Mouse (Mus musculus): ENCODE data around the gene Cox15.
A peak's percentile ranks its signal among the peaks of the same experiment; 100 is the strongest.

Gene Cox15

GRCm38 (mm10) chr19:43752489-43753225, at the start of gene Cox15, which contains the start of gene Cutc:
TSS of gene Cox15 (minus strand) at chr19:43753000.
TSS of gene Cutc (plus strand) at chr19:43752996.
- DNase-seq (ENCODE audit: low read depth, low spot score) = peak; percentile 96

DNA sequence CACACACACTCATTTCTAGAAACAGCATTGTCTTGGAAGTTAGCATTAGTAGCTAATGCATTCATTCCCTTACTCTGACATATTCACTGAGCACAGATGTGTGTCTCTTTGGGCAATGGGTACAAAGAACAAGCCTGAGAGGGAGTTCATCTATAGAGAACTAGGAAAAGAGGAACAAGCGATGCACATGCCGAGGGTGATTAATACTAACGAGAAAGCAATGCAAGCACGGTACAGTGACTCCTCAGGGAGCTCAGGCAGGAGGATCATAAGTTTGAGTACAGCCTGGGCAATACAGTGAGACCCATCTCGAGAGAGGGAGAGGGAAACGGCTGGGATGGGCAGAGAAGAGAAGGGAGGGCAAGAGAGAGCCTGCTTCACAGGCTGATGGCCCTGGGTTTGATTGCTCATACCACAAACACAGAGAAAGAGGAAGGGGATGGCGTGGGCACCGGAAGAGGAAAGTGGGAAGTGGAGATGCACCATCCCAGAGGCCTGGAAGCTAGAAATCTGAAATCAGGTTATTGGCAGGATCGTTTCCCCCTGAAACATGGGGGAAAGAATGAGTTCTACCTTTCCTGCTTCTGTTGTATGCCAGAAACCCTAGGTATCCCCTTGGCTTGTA, 48.7 kb upstream of the Cox15 start:
- no peak for DNase-seq (ENCODE audit: low read depth, low spot score)

GRCm38 (mm10) chr19:43797216-43797615, 44.4 kb upstream of the Cox15 start:
- DNase-seq (ENCODE audit: low read depth, low spot score) = no peak

- DNase-seq (ENCODE audit: low read depth, low spot score) = no peak
These were observed 42.7 kb upstream of the Cox15 start for GRCm38 (mm10) chr19:43795511-43795910.

GRCm38 (mm10) chr19:43793951-43794350, 41.2 kb upstream of the Cox15 start:
- no peak for DNase-seq (ENCODE audit: low read depth, low spot score)

GRCm38 (mm10) chr19:43792537-43792936, 39.7 kb upstream of the Cox15 start:
- DNase-seq (ENCODE audit: low read depth, low spot score) = no peak

DNA sequence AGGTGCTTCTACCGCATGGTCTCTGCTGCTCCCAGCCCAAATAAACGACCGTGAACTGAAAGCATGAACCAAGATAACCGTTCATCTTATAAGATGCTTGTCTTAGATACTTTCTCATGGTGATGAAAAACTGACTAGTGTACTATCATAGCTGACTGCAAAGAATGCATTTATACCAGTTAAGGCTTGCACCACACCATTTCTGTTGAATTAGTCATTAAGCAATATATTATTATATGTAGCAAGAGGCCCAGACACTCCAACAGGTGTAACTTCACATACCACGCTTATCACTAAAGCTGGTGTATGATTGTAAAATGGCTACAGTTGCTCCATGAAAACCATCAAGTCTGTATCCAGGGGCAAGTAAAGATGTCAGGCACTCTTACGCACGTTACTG, 37.0 kb upstream of the Cox15 start:
- no peak for DNase-seq (ENCODE audit: low read depth, low spot score)

- DNase-seq (ENCODE audit: low read depth, low spot score) = no peak
These were observed 33.6 kb upstream of the Cox15 start for GRCm38 (mm10) chr19:43786249-43787026.

GRCm38 (mm10) chr19:43784761-43785160, 32.0 kb upstream of the Cox15 start:
- no peak for DNase-seq (ENCODE audit: low read depth, low spot score)

DNA sequence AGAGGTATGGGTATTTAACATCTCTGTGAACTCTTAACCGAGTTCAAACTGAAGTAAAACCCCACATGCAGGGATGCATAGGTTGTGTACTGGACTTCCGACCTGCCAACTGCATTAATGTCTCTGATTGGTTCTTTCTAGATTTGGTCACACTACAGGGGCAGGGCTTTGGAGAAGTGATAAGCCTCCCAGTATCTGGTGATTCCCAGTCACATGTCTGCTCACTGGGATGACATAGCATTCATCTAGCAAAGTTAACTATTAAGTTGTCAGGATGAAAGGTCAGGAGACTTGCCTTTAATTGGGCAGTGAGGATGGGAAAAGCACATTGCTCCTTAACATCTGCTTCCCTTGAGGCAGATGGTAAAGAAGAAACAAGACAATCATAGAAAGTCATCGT, 29.2 kb upstream of the Cox15 start, which contains the start of gene Abcc2:
Gene Abcc2, plus strand, starts transcription at position 213 of the 400 bp plus-strand sequence.
- no peak for DNase-seq (ENCODE audit: low read depth, low spot score)

DNA sequence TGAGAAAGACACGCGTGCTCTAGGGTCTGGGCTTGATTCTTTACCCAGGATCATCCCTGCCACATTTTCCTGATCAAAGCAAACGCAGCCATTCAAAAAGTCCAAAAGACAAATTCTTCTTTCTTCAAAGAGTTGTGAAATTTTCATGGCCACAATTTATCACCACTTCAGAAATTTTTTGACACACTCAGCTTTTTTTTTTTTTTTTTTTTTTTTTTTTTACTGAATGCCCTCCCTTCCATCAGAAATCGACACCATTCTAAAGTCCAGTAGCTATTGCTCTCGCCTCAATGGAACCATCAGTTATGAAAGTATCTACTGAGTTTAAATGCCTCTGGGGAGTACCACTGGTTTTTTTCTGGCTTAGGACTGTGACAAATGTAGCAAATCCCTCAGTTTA, 27.6 kb upstream of the Cox15 start:
- no peak for DNase-seq (ENCODE audit: low read depth, low spot score)

DNA sequence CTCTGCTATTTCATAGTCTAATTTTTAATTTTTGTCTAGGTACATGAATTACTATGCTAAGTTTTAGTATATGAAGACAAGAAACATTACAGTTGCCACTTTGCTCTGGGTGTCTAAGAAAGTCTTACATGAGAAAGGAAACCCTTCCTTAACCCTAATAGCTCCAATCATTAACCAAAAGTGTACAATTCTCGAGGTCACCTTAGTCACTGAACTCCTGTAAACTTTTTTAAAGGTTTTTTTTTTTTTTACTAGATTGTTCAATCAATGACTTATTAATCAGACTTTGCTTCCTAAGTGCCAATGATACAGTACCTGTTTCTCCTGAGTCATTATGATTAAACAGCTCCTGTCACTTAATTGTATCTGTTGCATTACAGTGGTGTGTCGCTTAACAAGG, 24.5 kb upstream of the Cox15 start:
- DNase-seq (ENCODE audit: low read depth, low spot score) = no peak

GRCm38 (mm10) chr19:43776561-43776960, 23.8 kb upstream of the Cox15 start:
- no peak for DNase-seq (ENCODE audit: low read depth, low spot score)

DNA sequence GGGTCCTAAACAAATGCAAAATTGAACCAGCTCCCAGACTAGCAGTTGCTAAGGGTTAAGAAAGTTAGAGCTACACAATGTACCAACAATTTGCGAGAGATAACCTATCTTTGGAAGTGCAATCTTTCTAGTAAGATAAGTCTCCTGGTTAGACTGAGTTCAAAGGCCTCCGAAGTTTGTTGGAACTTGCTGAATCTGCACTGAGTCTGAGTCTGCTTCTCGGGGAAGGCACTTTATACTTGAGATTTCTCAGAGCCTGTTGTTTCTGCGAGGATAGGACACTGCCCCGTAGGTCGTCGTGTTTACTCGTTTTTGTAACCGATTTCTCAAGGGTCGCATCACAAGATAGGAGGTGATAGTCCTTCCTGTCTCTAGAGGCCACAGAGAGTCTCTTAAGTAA, 22.6 kb upstream of the Cox15 start:
- no peak for DNase-seq (ENCODE audit: low read depth, low spot score)

DNA sequence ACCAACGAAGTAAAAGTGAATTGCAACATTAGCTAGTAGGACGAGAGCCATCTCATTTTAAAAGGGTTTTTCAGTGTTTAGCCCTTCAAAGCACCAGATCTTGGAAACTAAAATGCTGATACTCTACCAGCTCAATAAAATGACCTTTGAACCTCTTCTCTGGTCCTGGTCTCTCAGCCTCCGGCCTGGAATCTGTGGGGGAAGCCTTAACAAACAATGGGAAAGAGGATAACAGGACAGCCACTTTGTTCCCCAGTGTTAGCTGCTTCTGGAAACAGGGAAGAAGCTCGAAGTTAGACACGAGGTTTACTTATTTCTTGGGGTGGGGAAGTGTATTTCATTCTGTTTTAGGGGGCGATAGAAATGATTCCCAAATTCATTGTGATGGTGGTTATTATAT, 19.5 kb upstream of the Cox15 start:
- DNase-seq (ENCODE audit: low read depth, low spot score) = no peak

GRCm38 (mm10) chr19:43771499-43771969, 18.7 kb upstream of the Cox15 start:
- DNase-seq (ENCODE audit: low read depth, low spot score) = no peak

DNA sequence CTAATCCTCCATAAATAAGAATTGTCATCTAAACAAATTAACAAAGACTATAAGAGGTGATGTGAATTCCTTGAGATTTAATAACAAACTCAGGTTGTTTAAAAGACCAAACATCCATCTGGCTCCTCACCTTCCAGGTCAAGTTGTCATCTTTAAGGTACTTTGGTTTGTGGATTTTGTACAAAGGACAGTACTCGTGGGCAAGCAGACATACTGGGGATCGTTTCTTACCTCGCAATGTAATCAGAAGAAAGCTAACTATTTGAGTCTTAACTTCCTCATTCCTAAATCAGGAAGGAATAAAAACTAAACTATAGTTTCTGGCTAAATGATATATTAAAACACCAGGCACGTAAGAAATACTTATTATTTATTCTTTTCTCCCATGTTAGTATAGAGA, 17.8 kb upstream of the Cox15 start:
- DNase-seq (ENCODE audit: low read depth, low spot score) = no peak

GRCm38 (mm10) chr19:43769366-43769960, 16.7 kb upstream of the Cox15 start:
- no peak for DNase-seq (ENCODE audit: low read depth, low spot score)

- DNase-seq (ENCODE audit: low read depth, low spot score) = no peak
These were observed 14.9 kb upstream of the Cox15 start for GRCm38 (mm10) chr19:43767549-43768322.

DNA sequence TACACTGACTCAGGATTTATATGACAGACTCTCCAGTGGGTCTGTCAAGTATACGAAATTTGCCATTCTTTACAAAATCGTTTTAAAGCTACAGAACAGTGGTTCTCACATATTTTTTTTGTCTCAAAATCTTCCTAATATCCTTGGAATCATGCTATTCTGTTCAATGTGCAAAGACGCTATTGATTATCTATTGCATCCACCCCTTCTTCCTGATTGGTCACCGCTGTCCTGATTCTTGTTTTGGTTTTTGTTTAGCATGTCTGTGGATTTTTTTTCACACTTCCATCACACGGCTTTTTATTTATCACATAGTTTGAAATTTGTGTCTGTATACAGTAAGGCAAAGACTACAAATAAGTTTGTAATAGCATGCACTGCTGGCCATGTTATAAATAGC, 13.7 kb upstream of the Cox15 start:
- DNase-seq (ENCODE audit: low read depth, low spot score) = no peak

- DNase-seq (ENCODE audit: low read depth, low spot score) = no peak
These were observed 9.6 kb upstream of the Cox15 start for GRCm38 (mm10) chr19:43762410-43762809.
